Mouse (Mus musculus): ENCODE measurements around the gene Plekho2.

GRCm38 (mm10) chr9:65547844-65548243, 32.0 kb downstream of the Plekho2 start:
- TF ChIP-seq POLR2A (IDR thresholded peaks at IDR 0.05; ENCODE audit: low read depth, low read length) (no peak), CTCF (IDR thresholded peaks at IDR 0.05; ENCODE audit: extremely low read depth, insufficient read depth, insufficient read length, insufficient replicate concordance) (no peak)

All from spleen, adult 2 months (tissue).